Mouse (Mus musculus): ENCODE measurements around the gene Nhlrc4. TPM values are rescaled to one million over a fixed set of nuclear protein-coding genes. Genes with fewer than 3 reads are reported as not detected.

Nhlrc4 gene
- polyA plus RNA-seq, 1 experiment, result 3.4 TPM

DNA sequence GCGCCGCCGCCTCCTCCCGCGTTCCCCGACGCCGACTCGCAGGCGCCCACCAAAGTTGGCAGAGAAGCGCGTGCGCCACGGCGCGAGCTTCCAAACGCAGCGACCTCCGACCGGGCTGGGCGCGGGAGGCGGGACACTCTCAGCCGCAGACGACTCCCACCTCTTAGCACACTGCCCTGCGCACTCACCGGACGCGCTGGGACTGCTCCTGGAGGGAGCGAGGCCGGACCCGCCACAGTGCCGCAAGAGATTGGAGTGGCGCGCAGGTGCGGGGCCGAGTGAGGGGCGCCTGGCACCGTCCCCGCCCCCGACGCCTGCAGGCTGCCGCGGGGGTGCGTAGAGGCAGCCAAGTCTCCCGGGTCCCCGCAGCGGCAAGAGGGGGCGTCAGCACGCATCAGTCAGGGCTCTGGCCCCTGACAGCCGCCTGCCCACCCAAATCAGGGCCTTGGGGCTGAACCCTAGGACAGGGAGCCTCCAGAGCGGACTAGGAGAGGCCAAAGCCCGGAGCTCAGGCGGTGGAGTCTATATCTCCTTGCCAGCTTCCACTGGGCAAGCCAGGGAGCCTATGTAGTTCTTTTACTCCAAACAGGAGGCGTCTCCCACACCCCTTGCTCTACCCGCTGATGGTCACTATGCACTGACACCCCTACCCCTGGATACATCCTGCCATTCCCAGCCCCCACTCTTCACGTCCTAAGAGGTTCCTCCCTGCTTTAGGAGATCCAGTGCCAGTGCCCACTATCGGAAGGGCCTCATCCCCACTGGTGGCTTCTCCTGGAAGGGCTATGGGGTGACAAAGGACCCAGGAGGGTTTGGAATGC lies 7.3 kb upstream of the Nhlrc4 start, which contains the start of gene A930017K11Rik:
Gene A930017K11Rik (minus strand): TSS at position 763 of the 821 bp plus-strand sequence.
- Histone ChIP-seq H3K36me3 (ENCODE audit: control insufficient read depth) (peaks cover 20% of the 10 kb centered on the region), H3K4me3 (replicated peaks) (peak within 1 kb of the TSS; percentile 51), H3K9me3 (ENCODE audit: control insufficient read depth, low read length) (peaks cover 15% of the 10 kb centered on the region; the same call in 1 of the 2 replicates), H3K27me3 (ENCODE audit: control insufficient read depth) (peaks cover 49% of the 10 kb centered on the region), H3K4me1 (ENCODE audit: control insufficient read depth) (peaks cover 58% of the 10 kb centered on the region)
- no peak for TF ChIP-seq GATA1 (IDR thresholded peaks at IDR 0.05; ENCODE audit: low read length)
- no peak for TF ChIP-seq TAL1 (IDR thresholded peaks at IDR 0.05; ENCODE audit: low read length)

- peaks cover 60% of the 10 kb centered on the region for H3K4me1 ChIP-seq (ENCODE audit: control insufficient read depth)
- H3K9me3 ChIP-seq (ENCODE audit: control insufficient read depth, low read length), result peaks cover 15% of the 10 kb centered on the region; the same call in 1 of the 2 replicates
- peaks cover 18% of the 10 kb centered on the region for H3K36me3 ChIP-seq (ENCODE audit: control insufficient read depth)
- peaks cover 49% of the 10 kb centered on the region for H3K27me3 ChIP-seq (ENCODE audit: control insufficient read depth)
- H3K4me3 ChIP-seq (replicated peaks), result peak overlapping the region; percentile 51
- TF ChIP-seq GATA1 (IDR thresholded peaks at IDR 0.05; ENCODE audit: low read length), result no peak
- no peak for TF ChIP-seq TAL1 (IDR thresholded peaks at IDR 0.05; ENCODE audit: low read length)
These were observed 6.6 kb upstream of the Nhlrc4 start for GRCm38 (mm10) chr17:25951225-25951802.

- peaks cover 49% of the 10 kb centered on the region for H3K27me3 ChIP-seq (ENCODE audit: control insufficient read depth)
- no peak for TF ChIP-seq TAL1 (IDR thresholded peaks at IDR 0.05; ENCODE audit: low read length)
- TF ChIP-seq GATA1 (IDR thresholded peaks at IDR 0.05; ENCODE audit: low read length), result no peak
- no peak overlapping the region for H3K4me3 ChIP-seq (replicated peaks)
- H3K4me1 ChIP-seq (ENCODE audit: control insufficient read depth), result peaks cover 60% of the 10 kb centered on the region
- peaks cover 18% of the 10 kb centered on the region for H3K36me3 ChIP-seq (ENCODE audit: control insufficient read depth)
- peaks cover 15% of the 10 kb centered on the region; the same call in 1 of the 2 replicates for H3K9me3 ChIP-seq (ENCODE audit: control insufficient read depth, low read length)
These were observed 5.9 kb upstream of the Nhlrc4 start for GRCm38 (mm10) chr17:25950706-25951105.

- H3K9me3 ChIP-seq (ENCODE audit: control insufficient read depth, low read length), result peaks cover 15% of the 10 kb centered on the region; the same call in 1 of the 2 replicates
- H3K4me3 ChIP-seq (replicated peaks), result no peak overlapping the region
- peaks cover 62% of the 10 kb centered on the region for H3K4me1 ChIP-seq (ENCODE audit: control insufficient read depth)
- TF ChIP-seq TAL1 (IDR thresholded peaks at IDR 0.05; ENCODE audit: low read length) (no peak), GATA1 (IDR thresholded peaks at IDR 0.05; ENCODE audit: low read length) (no peak)
- peaks cover 49% of the 10 kb centered on the region for H3K27me3 ChIP-seq (ENCODE audit: control insufficient read depth)
- H3K36me3 ChIP-seq (ENCODE audit: control insufficient read depth), result peaks cover 24% of the 10 kb centered on the region
These were observed 5.2 kb upstream of the Nhlrc4 start for GRCm38 (mm10) chr17:25949981-25950380.

- Histone ChIP-seq H3K4me1 (ENCODE audit: control insufficient read depth) (peaks cover 78% of the 10 kb centered on the region), H3K27me3 (ENCODE audit: control insufficient read depth) (peaks cover 36% of the 10 kb centered on the region)
These were observed 3.3 kb upstream of the Nhlrc4 start for GRCm38 (mm10) chr17:25948051-25948450.

GRCm38 (mm10) chr17:25947576-25947975 lies 2.8 kb upstream of the Nhlrc4 start:
- Histone ChIP-seq H3K4me1 (ENCODE audit: control insufficient read depth) (peaks cover 81% of the 10 kb centered on the region), H3K27me3 (ENCODE audit: control insufficient read depth) (peaks cover 31% of the 10 kb centered on the region), H3K36me3 (ENCODE audit: control insufficient read depth) (peaks cover 35% of the 10 kb centered on the region), H3K4me3 (replicated peaks) (peak overlapping the region; percentile 27), H3K9me3 (ENCODE audit: control insufficient read depth, low read length) (peaks cover 15% of the 10 kb centered on the region; the same call in 1 of the 2 replicates)
- no peak for TF ChIP-seq GATA1 (IDR thresholded peaks at IDR 0.05; ENCODE audit: low read length)
- TF ChIP-seq TAL1 (IDR thresholded peaks at IDR 0.05; ENCODE audit: low read length), result no peak

More at GRCm38 (mm10) chr17:25948051-25948450, 3.3 kb upstream of the Nhlrc4 start:
- TF ChIP-seq GATA1 (IDR thresholded peaks at IDR 0.05; ENCODE audit: low read length), result no peak
- TF ChIP-seq TAL1 (IDR thresholded peaks at IDR 0.05; ENCODE audit: low read length), result no peak
- Histone ChIP-seq H3K9me3 (ENCODE audit: control insufficient read depth, low read length) (peaks cover 15% of the 10 kb centered on the region; the same call in 1 of the 2 replicates), H3K36me3 (ENCODE audit: control insufficient read depth) (peaks cover 34% of the 10 kb centered on the region), H3K4me3 (replicated peaks) (peak overlapping the region; percentile 27)

GRCm38 (mm10) chr17:25946891-25947290 lies 2.1 kb upstream of the Nhlrc4 start:
- Histone ChIP-seq H3K27me3 (ENCODE audit: control insufficient read depth) (peaks cover 24% of the 10 kb centered on the region), H3K4me3 (replicated peaks) (peak overlapping the region; percentile 52)
- TF ChIP-seq TAL1 (IDR thresholded peaks at IDR 0.05; ENCODE audit: low read length) (no peak), GATA1 (IDR thresholded peaks at IDR 0.05; ENCODE audit: low read length) (no peak)

GRCm38 (mm10) chr17:25946349-25946748 lies 1.6 kb upstream of the Nhlrc4 start:
- H3K4me1 ChIP-seq (ENCODE audit: control insufficient read depth), result peaks cover 70% of the 10 kb centered on the region
- H3K9me3 ChIP-seq (ENCODE audit: control insufficient read depth, low read length), result peaks cover 4% of the 10 kb centered on the region; the same call in 1 of the 2 replicates
- TF ChIP-seq GATA1 (IDR thresholded peaks at IDR 0.05; ENCODE audit: low read length), result no peak
- no peak for TF ChIP-seq TAL1 (IDR thresholded peaks at IDR 0.05; ENCODE audit: low read length)
- H3K4me3 ChIP-seq (replicated peaks), result peak overlapping the region; percentile 52
- H3K27me3 ChIP-seq (ENCODE audit: control insufficient read depth), result peaks cover 19% of the 10 kb centered on the region
- peaks cover 47% of the 10 kb centered on the region for H3K36me3 ChIP-seq (ENCODE audit: control insufficient read depth)

More at GRCm38 (mm10) chr17:25946891-25947290, 2.1 kb upstream of the Nhlrc4 start:
- Histone ChIP-seq H3K36me3 (ENCODE audit: control insufficient read depth) (peaks cover 41% of the 10 kb centered on the region), H3K4me1 (ENCODE audit: control insufficient read depth) (peaks cover 75% of the 10 kb centered on the region), H3K9me3 (ENCODE audit: control insufficient read depth, low read length) (peaks cover 9% of the 10 kb centered on the region; the same call in 1 of the 2 replicates)
